Mouse (Mus musculus) testis, adult 10 weeks (tissue): ENCODE measurements around the gene Rtl3. TPM values are rescaled to one million over a fixed set of nuclear protein-coding genes. Genes with fewer than 3 reads are reported as not detected.

Source experiments
- polyA plus RNA-seq: library from polyadenylated mRNA; stranded (reverse); fragments of 350-450 nt; fragmentation: Illumina TruSeq; extraction: RNeasy Lipid Tissue Mini Kit (QIAGEN cat#74804); gene quantifications from one replicate; pipeline ENCODE4 v1.2.3, GENCODE M21; 2014; ENCODE audit warnings: low read depth, low replicate concordance

The Rtl3 gene
- polyA plus RNA-seq: not detected

DNA sequence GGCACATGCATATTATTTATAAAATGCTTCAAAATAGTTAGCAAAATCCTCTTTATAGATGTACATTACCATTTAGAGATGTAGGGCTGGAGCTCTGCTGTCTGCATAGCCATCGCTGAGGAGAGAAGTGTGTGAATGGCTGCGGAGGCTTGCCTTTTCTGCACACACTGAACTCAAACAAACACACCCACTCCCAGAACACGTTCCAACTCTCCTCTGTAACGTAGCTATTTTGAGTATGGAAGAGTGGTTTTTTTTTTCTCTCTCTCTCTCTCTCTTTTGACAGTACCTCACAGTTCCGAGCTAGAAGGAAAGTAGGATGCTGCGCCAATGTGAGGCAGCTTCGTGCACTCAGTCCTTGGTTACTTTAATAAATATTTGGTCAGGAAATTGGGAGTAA is at the start of gene Rtl3:
Gene Rtl3, minus strand, starts transcription at position 236 of the 400 bp plus-strand sequence.

Other genes with a start within 250 kb of the Rtl3 start
- 0.73 TPM for gene Cysltr1, start 237.0 kb downstream of the Rtl3 start, polyA plus RNA-seq
- 0.25 TPM for gene Lpar4, start 80.0 kb upstream of the Rtl3 start, polyA plus RNA-seq
- gene P2ry10, start 247.8 kb upstream of the Rtl3 start, polyA plus RNA-seq: 0.07 TPM